Mouse (Mus musculus) lung, postnatal 0 days (tissue): ENCODE measurements at regions not wholly inside any gene's neighbourhood (a gene's known extent, or its start where the extent isn't known, plus 50 kb on each side); places are given as distances from the start of the nearest gene placed in this dataset.

Source experiments
- CTCF ChIP-seq: IDR thresholded peaks from 2 replicates; pipeline ENCODE4 v1.5.1; 2016; ENCODE audit warnings: antibody characterized with exemption, mild to moderate bottlenecking
- EP300 ChIP-seq: IDR thresholded peaks from 2 replicates; pipeline ENCODE4 v1.6.1; 2016; ENCODE audit warnings: antibody characterized with exemption, mild to moderate bottlenecking, control low read depth

DNA sequence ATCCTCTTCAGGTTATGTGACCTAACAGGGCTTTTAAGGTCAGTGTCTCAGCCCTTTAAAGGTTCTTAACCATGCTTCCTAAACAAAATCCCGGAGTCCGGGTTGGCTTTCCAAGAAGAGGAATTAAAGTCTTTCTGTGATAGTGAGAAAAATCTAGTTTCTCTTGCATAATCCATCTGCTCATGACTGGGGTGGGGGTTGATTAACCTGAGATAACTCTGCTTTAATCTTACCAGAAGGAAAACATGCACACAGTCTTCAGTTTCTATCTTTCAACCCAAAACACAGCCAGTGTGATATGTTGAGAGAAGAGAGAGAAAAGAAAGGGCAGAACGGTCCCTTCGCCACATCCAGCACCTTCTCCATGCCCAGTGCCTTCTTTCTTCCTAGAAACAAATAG lies 508.8 kb downstream of the Pdcd6ip start:
- TF ChIP-seq EP300 = no peak
- no peak for TF ChIP-seq CTCF
